Mouse (Mus musculus) telencephalon, adult 2 months (tissue): ENCODE measurements around the gene Neurl1a.

Experiments
- DNase-seq: peaks from one replicate; pipeline ENCODE4 v3.0.0-alpha.2; 2011; ENCODE audit warnings: low read depth, low spot score

Neurl1a gene

DNA sequence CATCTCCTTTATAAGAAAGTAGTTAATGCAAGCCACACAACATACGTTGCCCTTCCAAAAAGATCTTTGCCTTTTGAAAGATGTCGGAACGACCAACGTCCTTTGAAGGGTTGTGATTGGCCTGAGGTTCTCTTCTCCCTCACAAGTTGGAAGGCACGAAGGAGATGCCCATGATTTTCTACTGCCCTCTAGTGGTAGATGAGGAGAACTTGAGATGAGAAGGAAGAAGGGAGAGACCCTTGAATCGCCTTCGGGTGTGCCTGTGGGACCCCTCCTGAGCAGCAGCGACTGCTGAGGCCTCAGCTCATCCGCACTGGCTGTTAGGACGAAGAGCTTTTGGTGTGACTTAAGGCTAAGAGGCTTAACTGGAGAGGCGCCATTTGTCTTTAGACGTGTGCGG is 10.4 kb upstream of the Neurl1a start:
- DNase-seq = no peak

DNA sequence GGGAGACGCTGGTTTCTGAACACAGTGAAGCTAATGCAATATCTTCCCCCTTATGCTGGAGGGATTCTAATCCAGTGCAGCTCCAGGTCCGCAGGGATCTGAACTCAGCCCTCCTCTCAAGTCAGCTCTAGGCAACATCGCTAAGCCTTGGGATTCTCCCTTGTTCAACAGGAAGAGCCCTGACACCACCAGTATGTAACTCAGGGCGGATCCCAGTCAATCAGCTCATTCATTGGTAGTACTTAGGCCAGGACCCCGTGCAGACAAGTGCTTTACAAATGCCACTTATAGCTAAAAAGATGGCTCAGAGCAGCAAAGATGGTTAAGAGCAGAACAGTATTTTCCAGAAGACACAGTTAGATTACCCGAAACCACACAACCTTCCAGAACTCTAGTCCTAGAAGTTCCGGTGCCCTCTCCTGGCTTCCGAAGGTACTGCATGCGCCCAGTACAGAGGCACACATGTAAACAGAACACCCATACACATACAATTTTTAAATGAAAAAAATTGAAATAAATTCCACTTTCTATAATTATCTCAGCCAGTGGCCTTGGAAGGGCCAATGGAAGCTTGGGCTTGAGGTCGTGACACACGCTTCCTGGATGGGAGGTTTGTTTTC is 9.7 kb upstream of the Neurl1a start:
- DNase-seq = no peak

DNA sequence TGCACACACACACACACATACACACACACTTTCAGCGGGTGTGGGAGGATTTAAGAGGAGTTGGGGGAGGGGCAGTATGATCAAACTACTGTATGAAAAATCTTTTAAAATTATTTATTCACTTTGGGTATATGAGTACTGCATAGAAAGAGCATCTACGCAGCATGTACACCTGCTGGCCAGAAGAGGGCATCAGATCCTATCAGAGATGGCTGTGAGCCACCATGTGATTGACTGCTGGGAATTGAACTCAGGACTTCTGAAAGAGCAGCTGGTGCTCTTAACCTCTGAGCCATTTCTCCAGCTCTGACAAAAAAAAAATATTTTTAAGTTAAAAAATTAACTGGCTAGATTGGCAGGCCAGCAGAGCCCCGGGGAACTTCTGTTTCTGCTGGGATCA is 4.1 kb upstream of the Neurl1a start:
- no peak for DNase-seq

DNA sequence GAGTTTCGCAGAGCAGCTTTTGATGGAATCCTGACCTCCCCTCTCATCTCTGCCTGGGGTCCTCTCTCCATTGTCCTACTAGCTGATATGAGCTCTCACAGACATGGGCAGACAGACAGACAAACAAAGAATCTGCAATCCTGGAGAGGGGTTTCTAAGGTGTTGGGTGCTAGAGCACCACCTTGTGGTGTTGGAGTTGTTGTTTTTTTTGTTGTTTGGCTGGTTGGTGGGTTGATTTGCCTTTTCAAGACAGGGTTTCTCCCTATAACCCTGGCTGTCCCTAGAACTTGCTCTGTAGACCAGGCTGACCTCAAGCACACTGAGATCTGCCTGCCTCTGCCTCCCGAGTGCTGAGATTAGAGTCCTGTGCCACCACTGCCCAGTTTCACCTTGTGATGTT is 3.1 kb upstream of the Neurl1a start:
- no peak for DNase-seq

DNA sequence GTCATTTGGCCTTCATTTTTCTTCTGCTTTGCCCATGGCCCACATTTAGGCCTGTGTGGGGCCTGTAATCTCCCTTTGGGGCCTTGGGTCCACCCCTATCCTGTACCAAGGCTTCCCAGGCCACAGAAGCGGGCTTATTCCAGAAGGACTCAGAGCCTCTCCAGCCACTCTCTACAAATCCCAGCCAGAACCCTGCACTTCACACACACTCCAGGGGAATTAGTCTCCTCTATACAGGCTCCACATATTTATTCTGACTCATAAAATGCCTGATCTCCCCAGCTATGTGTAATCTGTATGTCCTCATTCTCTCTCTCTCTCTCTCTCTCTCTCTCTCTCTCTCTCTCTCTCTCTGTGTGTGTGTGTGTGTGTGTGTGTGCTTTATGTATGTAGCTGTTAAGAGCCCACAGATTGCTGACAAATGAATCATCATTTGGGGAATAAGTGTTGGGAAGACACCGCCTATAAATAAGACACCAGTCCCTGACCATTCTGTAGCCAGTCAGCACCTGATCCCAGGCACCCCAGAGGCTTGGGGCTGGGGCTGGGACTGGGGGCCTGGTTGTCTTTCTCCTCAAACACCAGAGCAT is 1.6 kb upstream of the Neurl1a start:
- DNase-seq = no peak

DNA sequence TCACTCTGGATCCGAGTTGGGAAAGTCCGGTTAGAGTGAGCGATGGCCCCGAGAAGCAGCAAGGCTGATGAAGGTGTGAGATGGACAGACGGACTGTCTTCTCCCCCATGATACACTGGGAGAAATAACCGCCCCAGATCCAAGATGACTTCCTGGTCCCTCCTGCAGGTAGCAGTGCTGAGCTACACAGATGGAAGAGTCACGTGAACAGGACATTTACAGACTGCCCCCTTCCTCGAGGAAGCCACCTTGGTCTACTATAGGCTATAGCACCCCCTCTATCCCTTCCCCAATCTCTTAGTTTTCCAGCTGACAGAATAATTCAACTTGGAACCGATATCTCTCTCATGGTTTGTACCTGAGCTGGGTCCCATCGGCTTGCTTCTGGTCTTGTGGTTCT is 619 bp upstream of the Neurl1a start:
- no peak for DNase-seq

DNA sequence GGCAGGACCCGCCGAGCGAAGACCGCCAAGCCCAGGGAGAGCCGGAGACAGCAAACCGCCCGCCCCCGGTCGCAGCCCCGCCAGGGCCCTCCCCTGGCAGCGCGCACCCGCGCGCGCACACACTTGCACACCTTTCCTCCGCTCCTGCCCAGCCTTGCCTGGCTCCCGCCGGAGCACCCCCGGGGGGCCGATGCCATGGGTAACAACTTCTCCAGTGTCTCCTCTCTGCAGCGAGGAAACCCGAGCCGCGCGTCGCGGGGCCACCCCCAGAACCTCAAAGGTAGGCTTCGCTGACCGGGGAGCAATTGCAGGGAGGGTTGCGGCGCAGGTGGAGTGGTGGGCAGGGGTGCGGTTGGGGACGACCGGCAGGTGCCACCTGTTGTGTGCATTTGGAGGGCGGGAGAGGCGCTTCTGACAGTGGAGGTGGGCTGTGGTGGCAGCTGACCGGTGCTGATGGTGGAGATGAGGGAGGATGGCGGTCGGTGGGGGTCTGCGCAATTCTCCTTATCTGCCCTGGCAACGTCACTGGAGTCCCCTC is 721 bp downstream of the Neurl1a start:
- DNase-seq = no peak

DNA sequence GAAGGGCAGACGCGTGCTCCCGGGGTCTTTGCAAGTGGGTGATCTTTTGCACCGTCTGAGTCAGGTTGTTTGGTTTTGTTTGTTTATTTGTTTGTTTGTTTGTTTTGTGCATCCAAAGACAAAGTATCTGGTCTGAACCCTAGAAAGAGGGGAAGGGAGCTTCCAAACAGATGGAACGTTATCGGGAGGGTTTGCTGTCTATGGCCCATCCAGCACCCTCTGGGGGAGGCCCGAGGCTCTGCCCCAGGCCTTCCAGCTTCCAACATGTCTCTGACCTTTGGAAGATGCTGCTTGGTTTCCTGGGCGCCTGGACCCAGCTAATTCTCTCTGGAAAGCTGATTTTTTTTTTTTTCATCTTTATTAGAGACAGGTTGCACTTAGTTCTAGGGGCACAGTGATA is 1.4 kb downstream of the Neurl1a start:
- DNase-seq = no peak

DNA sequence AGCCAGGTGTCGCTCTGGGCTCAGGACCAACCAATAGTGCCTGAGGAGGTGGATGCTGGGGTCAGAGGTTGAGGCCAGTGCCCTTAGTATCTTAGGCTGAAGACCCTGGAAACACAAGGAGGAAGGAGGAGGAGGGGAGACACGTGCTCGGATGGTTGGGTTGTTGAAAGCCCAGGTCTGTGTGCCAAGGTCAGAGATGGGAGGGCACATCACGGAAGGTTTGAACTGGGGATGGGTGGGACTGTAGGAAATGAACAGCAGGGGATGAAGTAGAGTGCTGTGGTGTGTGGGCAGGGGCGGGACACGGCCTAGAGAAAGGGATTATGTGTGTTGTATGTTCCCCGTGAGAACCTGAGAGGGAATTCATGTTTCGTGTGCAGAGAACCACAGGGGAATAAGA is 5.6 kb downstream of the Neurl1a start:
- DNase-seq = no peak

DNA sequence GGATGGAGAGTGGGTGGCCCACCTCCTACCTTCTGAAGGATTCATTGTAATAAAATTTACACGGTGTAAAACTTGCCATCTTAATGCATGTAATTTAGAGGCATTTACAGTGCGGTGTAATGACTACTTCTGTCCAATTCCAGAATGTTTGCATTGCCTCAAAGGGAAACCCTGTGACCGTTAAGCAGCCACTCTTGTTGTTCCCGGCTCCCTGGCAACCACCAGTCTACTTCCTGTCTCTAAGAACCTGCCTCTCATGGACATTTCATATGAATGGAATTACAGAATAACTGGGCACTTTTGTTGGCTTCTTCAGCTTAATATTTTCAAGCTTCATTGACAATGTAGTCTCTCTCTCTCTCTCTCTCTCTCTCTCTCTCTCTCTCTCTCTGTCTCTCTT is 6.1 kb downstream of the Neurl1a start:
- DNase-seq = no peak

DNA sequence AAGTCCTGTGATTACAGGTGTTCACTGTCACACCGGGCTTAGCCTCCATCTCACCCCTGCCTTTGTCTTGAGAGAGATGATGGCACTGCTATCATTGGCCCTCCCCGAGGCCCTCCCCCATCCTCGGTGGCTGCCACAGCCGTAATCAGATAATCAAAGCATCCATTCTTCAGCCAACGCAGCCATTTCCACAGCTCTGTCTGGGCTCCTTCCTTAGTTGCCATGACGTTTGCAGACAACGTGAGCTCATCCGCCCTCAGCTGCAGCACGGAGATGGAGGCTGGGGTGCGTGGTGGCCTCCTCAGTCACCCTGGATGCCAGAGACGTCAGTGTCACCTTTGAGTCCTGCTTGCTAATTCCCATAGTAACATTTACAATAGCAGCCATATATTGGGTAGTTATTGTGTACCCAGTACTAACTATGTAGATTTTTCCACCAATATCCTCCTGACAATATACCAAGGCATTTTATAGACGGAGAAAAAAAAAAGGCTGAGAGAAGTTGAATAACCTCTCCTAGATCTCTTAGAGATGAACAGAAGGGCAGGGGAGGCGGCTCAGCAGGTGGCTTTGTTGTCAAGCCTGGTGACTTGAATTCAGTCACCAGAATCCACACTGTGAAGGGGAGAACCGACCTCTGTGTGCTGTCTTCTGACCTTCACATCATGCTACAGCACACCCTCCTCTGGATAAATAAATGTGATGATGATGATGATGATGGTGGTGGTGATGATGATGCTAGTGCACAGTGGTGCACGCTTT is 8.1 kb downstream of the Neurl1a start:
- no peak for DNase-seq

DNA sequence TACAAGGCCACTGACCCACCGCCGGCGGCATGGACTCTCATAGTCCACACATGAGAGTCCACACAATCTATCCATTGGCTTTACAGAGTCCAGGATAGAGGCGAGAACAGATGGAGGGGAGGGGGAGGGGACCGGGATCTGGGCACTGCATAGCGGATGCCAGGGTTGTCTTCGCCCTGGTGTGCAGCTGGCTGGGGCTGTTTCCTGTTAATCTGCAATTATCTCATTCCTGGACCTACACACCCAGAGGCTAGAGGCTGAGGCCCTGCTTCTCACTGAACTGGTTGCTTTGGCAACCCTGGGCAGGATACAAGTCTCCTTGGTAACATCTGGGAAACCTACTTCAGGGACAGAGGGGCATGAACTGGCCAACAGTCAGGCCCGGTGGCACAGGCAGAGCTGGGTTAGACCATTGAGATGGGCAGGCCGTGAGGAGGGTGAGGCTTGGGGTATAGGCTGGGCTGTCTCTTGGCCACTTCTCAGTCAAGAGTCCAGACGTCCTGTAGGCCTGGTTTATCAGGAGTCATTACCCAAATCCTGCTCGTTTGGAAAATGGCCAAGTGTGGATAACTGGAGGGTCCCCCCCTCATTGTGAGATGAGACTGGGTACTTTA is 10.0 kb downstream of the Neurl1a start:
- DNase-seq = no peak

DNA sequence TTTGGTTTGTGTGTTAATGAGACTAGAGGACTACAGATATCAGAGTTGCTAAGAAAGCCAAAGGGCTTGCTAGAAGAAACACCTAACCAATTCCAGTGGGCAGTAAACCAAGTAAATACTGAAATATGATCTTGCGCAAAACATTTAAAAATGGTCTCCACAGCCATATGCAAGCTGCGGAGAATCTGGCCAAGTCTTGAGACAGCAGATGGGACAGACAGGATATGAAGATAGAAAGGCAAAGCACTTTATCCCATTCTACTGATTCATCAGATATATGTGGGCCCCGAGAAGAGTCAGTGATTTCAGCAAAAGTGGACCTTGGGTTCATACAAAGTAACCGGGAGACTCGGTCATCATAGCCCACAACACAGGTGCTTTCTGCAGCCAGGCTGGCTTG is 13.5 kb downstream of the Neurl1a start:
- no peak for DNase-seq

DNA sequence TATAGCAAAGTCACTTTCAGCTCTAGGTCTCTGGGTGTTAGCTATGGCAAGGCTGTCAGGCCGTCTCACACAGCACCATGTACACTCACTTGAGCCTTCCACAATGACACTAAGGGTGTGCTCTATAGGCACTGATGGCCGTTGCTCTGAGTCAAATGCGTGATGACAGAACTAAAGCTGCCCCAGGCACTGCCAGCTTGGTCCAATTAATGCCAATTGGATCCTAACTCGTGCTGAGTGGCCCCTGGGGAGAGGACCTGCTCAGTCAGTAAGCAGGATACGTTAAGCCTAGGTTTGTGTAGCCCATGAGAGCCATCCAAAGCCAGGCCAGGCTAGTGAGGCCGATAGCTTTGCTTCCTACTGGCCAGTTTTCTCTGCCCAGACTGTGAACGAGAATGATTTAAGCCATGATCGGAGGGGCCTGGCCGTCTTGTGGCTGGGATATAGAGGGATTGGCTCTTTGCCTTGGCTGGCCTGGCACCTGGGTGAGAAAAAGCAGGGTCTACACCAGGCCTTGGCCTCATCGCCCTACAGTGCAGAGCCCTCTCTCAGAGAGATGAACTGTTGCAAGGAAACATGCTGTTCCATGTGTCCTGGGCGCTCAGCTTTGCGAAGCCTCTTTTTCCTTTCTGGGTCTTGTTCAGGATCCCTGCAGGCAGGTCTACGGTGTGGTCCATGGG is 20.2 kb downstream of the Neurl1a start:
- no peak for DNase-seq

DNA sequence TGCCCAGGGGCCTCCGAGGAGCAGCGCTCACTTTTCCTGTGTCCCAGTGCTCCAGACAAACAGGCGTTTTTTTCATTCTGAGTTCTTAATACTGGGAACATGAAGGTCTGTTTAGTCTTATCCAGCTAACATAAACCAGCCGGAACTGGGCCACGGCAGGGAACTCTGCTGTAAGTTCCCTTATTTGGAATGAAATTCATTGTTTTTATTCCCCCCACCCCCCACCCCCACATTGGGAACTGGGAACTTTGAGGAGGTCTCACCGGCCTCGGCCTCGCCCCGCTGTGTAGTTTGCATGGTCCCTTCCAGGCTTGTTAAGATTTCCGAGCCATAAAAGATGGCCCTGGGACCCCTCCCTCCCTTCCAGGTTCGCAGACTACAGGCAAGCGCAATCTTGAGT is 23.4 kb downstream of the Neurl1a start:
- DNase-seq = no peak

DNA sequence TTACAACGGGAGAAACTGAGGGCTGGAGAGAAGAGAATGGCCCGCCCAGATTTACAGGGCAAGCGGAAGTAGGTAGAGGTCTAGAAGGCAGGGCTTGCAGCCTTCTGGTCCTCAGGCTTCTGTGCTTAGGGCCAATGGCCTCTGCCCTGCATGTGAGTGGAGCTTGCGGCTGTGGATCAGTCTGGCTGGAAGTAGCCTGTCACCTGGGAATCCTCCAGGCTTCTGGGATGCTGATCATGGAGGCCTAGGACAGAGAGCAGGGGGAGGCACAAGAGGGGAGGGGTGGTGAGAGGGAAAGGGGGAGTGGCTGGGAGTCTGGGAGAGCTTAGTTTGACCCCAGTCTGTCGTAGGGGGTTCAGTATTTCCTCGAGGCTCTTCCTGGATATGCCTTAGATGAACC is 23.8 kb downstream of the Neurl1a start:
- DNase-seq = no peak

DNA sequence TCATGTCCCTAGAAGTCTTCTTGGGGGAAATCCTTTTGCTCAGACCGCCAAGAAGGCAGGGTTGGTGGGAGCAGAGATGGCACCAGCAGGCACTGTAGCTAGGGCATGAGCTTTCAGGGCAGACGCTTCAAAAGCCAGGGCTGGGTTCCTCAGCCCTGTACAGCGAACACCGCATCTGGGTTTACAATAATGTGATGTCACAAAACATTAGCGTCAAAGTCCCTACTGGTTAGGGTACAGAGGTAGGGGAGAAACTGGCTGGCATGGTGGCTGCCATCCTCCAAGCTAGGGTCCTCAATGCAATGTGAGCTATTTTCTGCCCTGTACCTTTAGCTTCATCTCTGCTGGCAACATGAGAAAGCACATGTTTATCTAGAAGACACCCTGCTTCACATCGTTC is 24.4 kb downstream of the Neurl1a start:
- DNase-seq = no peak

DNA sequence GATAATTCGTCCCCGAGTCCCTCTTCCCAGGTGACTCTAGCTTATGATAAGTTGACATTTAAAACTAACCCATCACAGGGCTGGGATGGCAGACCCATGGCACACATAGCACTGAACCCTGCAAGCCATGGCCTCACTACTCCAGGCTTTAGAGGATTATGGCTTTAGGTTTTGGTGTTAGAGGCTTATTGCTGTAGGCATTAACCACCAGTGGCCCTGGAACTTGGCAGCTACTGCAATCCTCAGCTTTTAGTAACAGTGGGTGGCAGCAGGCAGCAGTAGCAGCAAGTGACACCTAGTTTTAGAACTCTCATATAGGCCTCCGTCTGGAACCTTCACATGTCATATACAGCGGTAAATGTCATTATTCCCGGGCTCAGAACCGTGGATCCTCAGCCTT is 26.0 kb downstream of the Neurl1a start:
- DNase-seq = peak; percentile 78

DNA sequence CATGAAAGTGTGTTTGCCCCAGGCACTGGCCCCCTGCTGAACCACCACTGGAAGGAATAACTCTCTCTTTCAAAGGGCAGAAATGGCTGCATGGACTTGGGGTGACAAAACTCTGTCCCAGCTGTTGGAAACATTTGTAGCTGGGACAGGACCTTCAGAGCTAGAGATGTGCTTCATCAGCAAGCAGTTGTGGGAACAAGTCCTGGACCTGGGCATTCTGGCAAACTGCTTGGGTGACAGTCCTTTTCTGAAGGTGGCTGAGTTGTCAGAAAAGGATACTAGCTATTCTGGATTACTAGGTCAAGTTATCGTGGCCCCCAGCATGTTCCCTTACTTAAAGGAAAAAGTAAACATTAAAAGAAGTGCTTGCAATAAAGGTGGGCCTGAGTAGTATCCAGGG is 27.5 kb downstream of the Neurl1a start:
- no peak for DNase-seq

DNA sequence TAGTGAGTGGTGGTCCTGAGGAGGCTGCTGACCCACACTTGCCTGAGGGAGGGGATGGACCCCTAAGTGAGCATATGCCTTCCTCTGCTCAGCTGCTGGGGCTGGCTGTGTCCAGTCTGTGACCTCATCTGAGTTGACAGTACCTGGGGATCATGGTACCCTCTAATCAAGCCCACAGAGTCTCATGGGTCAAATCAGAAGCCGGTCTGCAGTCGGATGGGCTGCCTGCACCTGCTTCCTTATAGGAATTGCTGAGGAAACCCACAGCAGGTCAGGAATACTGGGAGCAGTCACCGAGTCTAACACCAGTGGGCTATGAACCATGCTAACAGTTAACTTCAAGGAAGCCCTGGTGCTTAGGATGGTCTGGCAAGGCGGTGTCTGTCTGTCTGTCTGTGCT is 31.8 kb downstream of the Neurl1a start:
- no peak for DNase-seq

DNA sequence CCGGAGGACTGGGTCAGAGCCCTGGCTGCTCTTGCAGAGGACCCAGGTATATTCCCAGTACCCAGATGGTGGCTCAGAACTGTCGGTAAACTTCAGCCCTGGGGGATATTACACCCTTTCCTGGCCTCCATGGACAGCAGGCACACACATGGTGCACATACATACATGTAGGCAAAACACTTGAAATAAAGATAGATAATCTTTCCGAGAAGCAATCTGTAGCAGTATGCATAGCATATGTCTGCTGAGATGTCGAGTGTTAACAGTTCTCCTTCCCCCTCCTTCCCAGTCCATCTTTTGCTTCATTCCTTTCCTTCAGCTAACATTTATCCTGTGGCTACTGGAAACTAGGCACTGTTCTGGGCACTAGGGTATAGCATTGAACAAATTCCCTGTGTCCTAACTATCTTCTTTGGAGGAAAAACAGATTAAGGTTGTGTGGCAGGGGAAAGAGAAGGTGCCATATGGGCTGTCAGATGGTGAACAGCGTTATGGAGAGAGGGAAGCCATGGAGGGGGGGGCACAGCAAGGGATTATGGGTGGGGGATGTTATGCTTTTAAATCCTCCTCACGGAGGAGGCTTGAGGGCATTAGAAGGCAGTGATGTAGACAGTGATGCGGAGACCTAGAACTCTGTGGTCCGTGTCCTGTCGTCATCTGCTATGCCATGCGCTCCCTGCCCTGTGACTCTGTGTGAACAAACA is 33.1 kb downstream of the Neurl1a start:
- no peak for DNase-seq
